Comparison of ENCODE assay signal across 17 mouse cellular contexts in genomic region chr8:117262685-117263084, GRCm38 (mm10). TPM values are rescaled to one million over a fixed set of nuclear protein-coding genes. Genes with fewer than 3 reads are reported as not detected.
DNase-seq lines count a peak whose midpoint lies in the region; ATAC-seq and TF ChIP-seq lines count a peak whose summit lies in the region.
"Had no signal": no experiment of that assay in that cellular context is flagged by ENCODE, and none has a peak within 500 bp of the region (broad histone marks: within the 10 kb centered on the region; RNA-seq: fewer than 3 reads in every experiment).

No protein-coding gene starts in this region.

- H3K36me3 ChIP-seq in hindbrain, postnatal 0 days (ENCODE audit: insufficient read depth, low read length): no peaks in the 10 kb centered on the region
- no peaks in the 10 kb centered on the region for H3K36me3 ChIP-seq in hindbrain, embryonic 16.5 days (ENCODE audit: control insufficient read depth, insufficient read depth, low read length)
- no peaks in the 10 kb centered on the region for H3K36me3 ChIP-seq in intestine, postnatal 0 days (ENCODE audit: control insufficient read depth, insufficient read depth)
- H3K36me3 ChIP-seq in megakaryocyte, embryonic 14.5 days (replicated peaks; ENCODE audit: low read length): peaks cover 64% of the 10 kb centered on the region
- no peaks in the 10 kb centered on the region for H3K36me3 ChIP-seq in kidney, embryonic 15.5 days
- H3K36me3 ChIP-seq: embryonic facial prominence, embryonic 15.5 days; forebrain, embryonic 15.5 days; heart, embryonic 13.5 days; hindbrain, embryonic 12.5 days; limb, embryonic 12.5 days had no signal

- no peak overlapping the region for H3K27ac ChIP-seq in hindbrain, postnatal 0 days
- no peak overlapping the region for H3K27ac ChIP-seq in hindbrain, embryonic 16.5 days (ENCODE audit: low read depth, low read length)
- peak overlapping the region; percentile 30; the same call in 1 of the 2 replicates for H3K27ac ChIP-seq in intestine, postnatal 0 days (ENCODE audit: low read depth, low read length)
- no peak overlapping the region for H3K27ac ChIP-seq in kidney, embryonic 15.5 days
- H3K27ac ChIP-seq: embryonic facial prominence, embryonic 15.5 days; forebrain, embryonic 15.5 days; heart, embryonic 13.5 days; hindbrain, embryonic 12.5 days; kidney, postnatal 0 days; limb, embryonic 12.5 days had no signal

- TF ChIP-seq CTCF in hindbrain, postnatal 0 days (IDR thresholded peaks at IDR 0.05; ENCODE audit: low read depth): no peak
- no peak for TF ChIP-seq CTCF in intestine, postnatal 0 days (IDR thresholded peaks at IDR 0.05; ENCODE audit: low read depth)

- no peak overlapping the region for H3K4me3 ChIP-seq in hindbrain, postnatal 0 days (ENCODE audit: low read length)
- no peak overlapping the region for H3K4me3 ChIP-seq in hindbrain, embryonic 16.5 days (ENCODE audit: low read length)
- H3K4me3 ChIP-seq in intestine, postnatal 0 days (ENCODE audit: low read depth, low read length): no peak overlapping the region
- peak overlapping the region; percentile 83 for H3K4me3 ChIP-seq in megakaryocyte, embryonic 14.5 days (replicated peaks)
- H3K4me3 ChIP-seq in kidney, embryonic 15.5 days (replicated peaks): no peak overlapping the region
- H3K4me3 ChIP-seq: embryonic facial prominence, embryonic 15.5 days; forebrain, embryonic 15.5 days; heart, embryonic 13.5 days; hindbrain, embryonic 12.5 days; limb, embryonic 12.5 days had no signal

- H3K27me3 ChIP-seq in hindbrain, postnatal 0 days (ENCODE audit: insufficient read depth, low read length): no peaks in the 10 kb centered on the region
- H3K27me3 ChIP-seq in hindbrain, embryonic 16.5 days (replicated peaks; ENCODE audit: control insufficient read depth, insufficient read depth, low read length): no peaks in the 10 kb centered on the region
- no peaks in the 10 kb centered on the region for H3K27me3 ChIP-seq in intestine, postnatal 0 days (replicated peaks; ENCODE audit: control insufficient read depth, insufficient read depth, low read length)
- no peaks in the 10 kb centered on the region for H3K27me3 ChIP-seq in megakaryocyte, embryonic 14.5 days (replicated peaks)
- H3K27me3 ChIP-seq in kidney, embryonic 15.5 days: no peaks in the 10 kb centered on the region
- H3K27me3 ChIP-seq: embryonic facial prominence, embryonic 15.5 days; forebrain, embryonic 15.5 days; heart, embryonic 13.5 days; hindbrain, embryonic 12.5 days; limb, embryonic 12.5 days; Patski had no signal

- no peak for DNase-seq in hindbrain, postnatal 0 days (ENCODE audit: low spot score)
- DNase-seq in spleen, adult 18-20 months: no peak
- no peak for DNase-seq in frontal cortex, postnatal 10 days (ENCODE audit: low spot score in 2 of 2)
- DNase-seq: gastrocnemius, postnatal 25 days had no signal

- H3K9ac ChIP-seq in hindbrain, postnatal 0 days (replicated peaks; ENCODE audit: low read length): no peak overlapping the region
- H3K9ac ChIP-seq in hindbrain, embryonic 16.5 days (ENCODE audit: low read depth, low read length): no peak overlapping the region
- no peak overlapping the region for H3K9ac ChIP-seq in intestine, postnatal 0 days (ENCODE audit: low read depth, low read length)
- H3K9ac ChIP-seq in kidney, embryonic 15.5 days: no peak overlapping the region
- H3K9ac ChIP-seq: embryonic facial prominence, embryonic 15.5 days; forebrain, embryonic 15.5 days; hindbrain, embryonic 12.5 days; limb, embryonic 12.5 days had no signal

- H3K4me2 ChIP-seq in hindbrain, postnatal 0 days (ENCODE audit: low read depth, low read length): 0 out of 2 replicates have a peak overlapping the region, but pooled peaks have one; percentile 10
- H3K4me2 ChIP-seq in hindbrain, embryonic 16.5 days (ENCODE audit: low read length): no peak overlapping the region
- peak overlapping the region; percentile 25 for H3K4me2 ChIP-seq in intestine, postnatal 0 days (replicated peaks; ENCODE audit: low read depth)
- H3K4me2 ChIP-seq in kidney, embryonic 15.5 days: no peak overlapping the region
- H3K4me2 ChIP-seq: embryonic facial prominence, embryonic 15.5 days; heart, embryonic 13.5 days; limb, embryonic 12.5 days; midbrain, embryonic 11.5 days had no signal

- peaks cover 20% of the 10 kb centered on the region for H3K4me1 ChIP-seq in hindbrain, postnatal 0 days (ENCODE audit: insufficient read depth, low read length)
- peaks cover 32% of the 10 kb centered on the region for H3K4me1 ChIP-seq in hindbrain, embryonic 16.5 days (ENCODE audit: control insufficient read depth, insufficient read depth, low read depth, low read length)
- peaks cover 25% of the 10 kb centered on the region for H3K4me1 ChIP-seq in intestine, postnatal 0 days (replicated peaks; ENCODE audit: control insufficient read depth, insufficient read depth, low read length)
- H3K4me1 ChIP-seq in megakaryocyte, embryonic 14.5 days: peaks cover 91% of the 10 kb centered on the region
- H3K4me1 ChIP-seq in kidney, embryonic 15.5 days: peaks cover 72% of the 10 kb centered on the region

- 53% methylated on average over 8 of the region's 8 CpGs for WGBS in hindbrain, postnatal 0 days
- 59% methylated on average over 8 of the region's 8 CpGs for WGBS in hindbrain, embryonic 16.5 days
- WGBS in intestine, postnatal 0 days: 21% methylated on average over 8 of the region's 8 CpGs
- WGBS in kidney, embryonic 15.5 days: 58% methylated on average over 8 of the region's 8 CpGs

- H3K9me3 ChIP-seq in hindbrain, postnatal 0 days (ENCODE audit: low read length): no peaks in the 10 kb centered on the region
- H3K9me3 ChIP-seq in hindbrain, embryonic 16.5 days (ENCODE audit: control insufficient read depth, low read length): no peaks in the 10 kb centered on the region
- no peaks in the 10 kb centered on the region for H3K9me3 ChIP-seq in intestine, postnatal 0 days (ENCODE audit: control insufficient read depth)
- no peaks in the 10 kb centered on the region for H3K9me3 ChIP-seq in megakaryocyte, embryonic 14.5 days
- H3K9me3 ChIP-seq in kidney, embryonic 15.5 days (replicated peaks): no peaks in the 10 kb centered on the region
- H3K9me3 ChIP-seq: embryonic facial prominence, embryonic 15.5 days; forebrain, embryonic 15.5 days; heart, embryonic 13.5 days; hindbrain, embryonic 12.5 days; limb, embryonic 12.5 days had no signal

- ATAC-seq in hindbrain, postnatal 0 days: no peak
- no peak for ATAC-seq in hindbrain, embryonic 16.5 days
- ATAC-seq in CD4-positive, CD25-positive, alpha-beta regulatory T cell, adult 4 months: peak; percentile 33
- no peak for ATAC-seq in intestine, postnatal 0 days
- ATAC-seq in kidney, embryonic 15.5 days (replicated peaks; ENCODE audit: low FRiP score): no peak
- ATAC-seq: forebrain, embryonic 15.5 days; Patski had no signal

RNA-seq across cellular contexts. Expression of gene Cmip, which starts 5.8 kb away (rescaled TPM):
- 230 and 250 TPM in 2 replicates for total RNA-seq in hindbrain, postnatal 0 days (2014; rRNA removed)
- 160 and 163 TPM in 2 replicates for polyA plus RNA-seq in hindbrain, postnatal 0 days (2015; fragmentation: Nextera tagmentation; extraction: Ambion mirVana)
- 136 and 143 TPM in 2 replicates for polyA plus RNA-seq in hindbrain, embryonic 16.5 days (2015; fragmentation: Nextera tagmentation; extraction: Ambion mirVana)
- polyA plus RNA-seq in CD4-positive, CD25-positive, alpha-beta regulatory T cell, adult 4 months (2017; shearing (Covaris generic)): 10 to 100 TPM; 28.6 to 31.0 TPM
- polyA plus RNA-seq in intestine, postnatal 0 days (2015; fragmentation: Nextera tagmentation; extraction: Ambion mirVana): 47.1 and 48.9 TPM in 2 replicates
- polyA plus RNA-seq in megakaryocyte, embryonic 14.5 days (2012; ENCODE audit: insufficient read depth, low replicate concordance): 92.3 and 120 TPM in 2 replicates
- polyA plus RNA-seq in kidney, embryonic 15.5 days (2015; fragmentation: Nextera tagmentation; extraction: Ambion mirVana): 20.5 and 21.8 TPM in 2 replicates

Comparison
In these comparisons a context has a peak if more than half of its experiments do, and no peak if none do; other contexts are left out.
1. H3K4me2 ChIP-seq: peak in hindbrain, postnatal 0 days (single experiment) and intestine, postnatal 0 days (single experiment); none in hindbrain, embryonic 16.5 days (single experiment) and kidney, embryonic 15.5 days (single experiment).